Mouse (Mus musculus): Measurements from ENCODE around the gene Izumo1. TPM values are rescaled to one million over a fixed set of nuclear protein-coding genes. Genes with fewer than 3 reads are reported as not detected.
"Not testable (repeated sequence)": the region's sequence is repeated elsewhere in the genome, so short reads cannot be mapped to it uniquely, and the experiment has no call there.

The Izumo1 gene
- polyA plus RNA-seq, 1 experiment from 2014 or later: 0.08 TPM

GRCm38 (mm10) chr7:45644872-45645590, 23.4 kb downstream of the Izumo1 start:
- H3K9me3 ChIP-seq (ENCODE audit: control insufficient read depth, low read length): no peaks in the 10 kb centered on the region
- ATAC-seq (ENCODE audit: low FRiP score, low TSS enrichment) (no peak), DNase-seq (ENCODE audit: low spot score) (no peak)
- no peak overlapping the region for H3K9ac ChIP-seq (ENCODE audit: low read length)
- H3K4me1 ChIP-seq (replicated peaks; ENCODE audit: control insufficient read depth, insufficient read depth): peaks cover 17% of the 10 kb centered on the region
- WGBS: 64% methylated on average over 6 of the region's 6 CpGs
- H3K36me3 ChIP-seq (ENCODE audit: control insufficient read depth, insufficient read depth, low read length): no peaks in the 10 kb centered on the region
- TF ChIP-seq CTCF (IDR thresholded peaks at IDR 0.05; ENCODE audit: low read depth) (no peak), EP300 (optimal IDR thresholded peaks at IDR 0.05) (no peak)
- no peak overlapping the region for H3K4me3 ChIP-seq (ENCODE audit: low read depth, low read length)
- H3K27ac ChIP-seq (replicated peaks): no peak overlapping the region
- no peak overlapping the region for H3K4me2 ChIP-seq (replicated peaks; ENCODE audit: low read depth)
- no peaks in the 10 kb centered on the region for H3K27me3 ChIP-seq (ENCODE audit: control insufficient read depth, insufficient read depth, low read length)

- no peak overlapping the region for H3K9ac ChIP-seq (ENCODE audit: low read length)
- H3K4me1 ChIP-seq (replicated peaks; ENCODE audit: control insufficient read depth, insufficient read depth): peaks cover 17% of the 10 kb centered on the region
- no peak for ATAC-seq (ENCODE audit: low FRiP score, low TSS enrichment)
- no peak overlapping the region for H3K4me2 ChIP-seq (replicated peaks; ENCODE audit: low read depth)
- DNase-seq (ENCODE audit: low spot score): no peak
- H3K27me3 ChIP-seq (ENCODE audit: control insufficient read depth, insufficient read depth, low read length): no peaks in the 10 kb centered on the region
- H3K36me3 ChIP-seq (ENCODE audit: control insufficient read depth, insufficient read depth, low read length): no peaks in the 10 kb centered on the region
- H3K27ac ChIP-seq (replicated peaks): no peak overlapping the region
- no peaks in the 10 kb centered on the region for H3K9me3 ChIP-seq (ENCODE audit: control insufficient read depth, low read length)
- no peak overlapping the region for H3K4me3 ChIP-seq (ENCODE audit: low read depth, low read length)
- WGBS: 86% methylated on average over 7 of the region's 7 CpGs
- no peak for TF ChIP-seq CTCF (IDR thresholded peaks at IDR 0.05; ENCODE audit: low read depth)
- TF ChIP-seq EP300 (optimal IDR thresholded peaks at IDR 0.05): no peak
Observed at GRCm38 (mm10) chr7:45645591-45645971, 24.0 kb downstream of the Izumo1 start.

- H3K4me2 ChIP-seq (replicated peaks; ENCODE audit: low read depth): no peak overlapping the region
- H3K27ac ChIP-seq (replicated peaks): no peak overlapping the region
- TF ChIP-seq EP300 (optimal IDR thresholded peaks at IDR 0.05): no peak
- TF ChIP-seq CTCF (IDR thresholded peaks at IDR 0.05; ENCODE audit: low read depth): no peak
- H3K9me3 ChIP-seq (ENCODE audit: control insufficient read depth, low read length): no peaks in the 10 kb centered on the region
- ATAC-seq (ENCODE audit: low FRiP score, low TSS enrichment) (no peak), DNase-seq (ENCODE audit: low spot score) (no peak)
- no peaks in the 10 kb centered on the region for H3K36me3 ChIP-seq (ENCODE audit: control insufficient read depth, insufficient read depth, low read length)
- no peak overlapping the region for H3K9ac ChIP-seq (ENCODE audit: low read length)
- H3K4me1 ChIP-seq (replicated peaks; ENCODE audit: control insufficient read depth, insufficient read depth): peaks cover 10% of the 10 kb centered on the region
- no peak overlapping the region for H3K4me3 ChIP-seq (ENCODE audit: low read depth, low read length)
- WGBS: 77% methylated on average over 4 of the region's 4 CpGs
- H3K27me3 ChIP-seq (ENCODE audit: control insufficient read depth, insufficient read depth, low read length): no peaks in the 10 kb centered on the region
Observed at GRCm38 (mm10) chr7:45646671-45647070, 25.1 kb downstream of the Izumo1 start.

- TF ChIP-seq CTCF (IDR thresholded peaks at IDR 0.05; ENCODE audit: low read depth): no peak
- TF ChIP-seq EP300 (optimal IDR thresholded peaks at IDR 0.05): no peak
- no peak overlapping the region for H3K27ac ChIP-seq (replicated peaks)
- no peaks in the 10 kb centered on the region for H3K36me3 ChIP-seq (ENCODE audit: control insufficient read depth, insufficient read depth, low read length)
- no peak overlapping the region for H3K4me2 ChIP-seq (replicated peaks; ENCODE audit: low read depth)
- H3K9ac ChIP-seq (ENCODE audit: low read length): no peak overlapping the region
- no peak overlapping the region for H3K4me3 ChIP-seq (ENCODE audit: low read depth, low read length)
- no peaks in the 10 kb centered on the region for H3K27me3 ChIP-seq (ENCODE audit: control insufficient read depth, insufficient read depth, low read length)
- ATAC-seq (ENCODE audit: low FRiP score, low TSS enrichment) (peak; percentile 47; the same call in 1 of the 2 replicates), DNase-seq (ENCODE audit: low spot score) (no peak)
- no peaks in the 10 kb centered on the region for H3K9me3 ChIP-seq (ENCODE audit: control insufficient read depth, low read length)
- 71% methylated on average over 8 of the region's 8 CpGs for WGBS
- H3K4me1 ChIP-seq (replicated peaks; ENCODE audit: control insufficient read depth, insufficient read depth): no peaks in the 10 kb centered on the region
Observed at GRCm38 (mm10) chr7:45649351-45649750, 27.7 kb downstream of the Izumo1 start.

GRCm38 (mm10) chr7:45650484-45650883, 28.9 kb downstream of the Izumo1 start:
- not testable (repeated sequence) for H3K9ac ChIP-seq (ENCODE audit: low read length); DNase-seq (ENCODE audit: low spot score); H3K36me3 ChIP-seq (ENCODE audit: control insufficient read depth, insufficient read depth, low read length); H3K4me1 ChIP-seq (replicated peaks; ENCODE audit: control insufficient read depth, insufficient read depth); H3K4me3 ChIP-seq (ENCODE audit: low read depth, low read length); H3K27me3 ChIP-seq (ENCODE audit: control insufficient read depth, insufficient read depth, low read length); H3K9me3 ChIP-seq (ENCODE audit: control insufficient read depth, low read length); ATAC-seq (ENCODE audit: low FRiP score, low TSS enrichment); H3K27ac ChIP-seq (replicated peaks); H3K4me2 ChIP-seq (replicated peaks; ENCODE audit: low read depth)
- WGBS: 93% methylated on average over 19 of the region's 20 CpGs

- 0 out of 2 replicates have a peak, but pooled peaks cover 2% of the 10 kb centered on the region for H3K4me1 ChIP-seq (replicated peaks; ENCODE audit: control insufficient read depth, insufficient read depth)
- no peaks in the 10 kb centered on the region for H3K36me3 ChIP-seq (ENCODE audit: control insufficient read depth, insufficient read depth, low read length)
- peak overlapping the region; percentile 69; the same call in 1 of the 2 replicates for H3K27ac ChIP-seq (replicated peaks)
- peak overlapping the region; percentile 27; the same call in 1 of the 2 replicates for H3K9ac ChIP-seq (ENCODE audit: low read length)
- WGBS: 28% methylated on average over 17 of the region's 17 CpGs
- no peak for TF ChIP-seq EP300 (optimal IDR thresholded peaks at IDR 0.05)
- TF ChIP-seq CTCF (IDR thresholded peaks at IDR 0.05; ENCODE audit: low read depth): no peak
- DNase-seq (ENCODE audit: low spot score) (no peak), ATAC-seq (ENCODE audit: low FRiP score, low TSS enrichment) (peak; percentile 55)
- no peaks in the 10 kb centered on the region for H3K9me3 ChIP-seq (ENCODE audit: control insufficient read depth, low read length)
- H3K4me3 ChIP-seq (ENCODE audit: low read depth, low read length): no peak overlapping the region
- H3K27me3 ChIP-seq (ENCODE audit: control insufficient read depth, insufficient read depth, low read length): no peaks in the 10 kb centered on the region
- H3K4me2 ChIP-seq (replicated peaks; ENCODE audit: low read depth): 0 out of 2 replicates have a peak overlapping the region, but pooled peaks have one; percentile 14
Observed at GRCm38 (mm10) chr7:45654424-45655047, 32.9 kb downstream of the Izumo1 start.

All from stomach, postnatal 0 days (tissue).